Mouse (Mus musculus) heart, adult 18-20 months (tissue): ENCODE measurements around the gene Rd3l. TPM values are rescaled to one million over a fixed set of nuclear protein-coding genes. Genes with fewer than 3 reads are reported as not detected.

Experiments used
- DNase-seq, 2 experiments: peaks; one replicate each; pipeline ENCODE4 v3.0.0; 2021 to 2022; ENCODE audit warnings: mixed read lengths in 1 of 2
- total RNA-seq, 2 experiments: library from RNA; stranded (reverse); gene quantifications; 2 replicates each; pipeline ENCODE4 v1.2.3; 2021

Rd3l gene
- total RNA-seq, 2 experiments from 2014 or later, result 0.30 to 0.49 TPM

DNA sequence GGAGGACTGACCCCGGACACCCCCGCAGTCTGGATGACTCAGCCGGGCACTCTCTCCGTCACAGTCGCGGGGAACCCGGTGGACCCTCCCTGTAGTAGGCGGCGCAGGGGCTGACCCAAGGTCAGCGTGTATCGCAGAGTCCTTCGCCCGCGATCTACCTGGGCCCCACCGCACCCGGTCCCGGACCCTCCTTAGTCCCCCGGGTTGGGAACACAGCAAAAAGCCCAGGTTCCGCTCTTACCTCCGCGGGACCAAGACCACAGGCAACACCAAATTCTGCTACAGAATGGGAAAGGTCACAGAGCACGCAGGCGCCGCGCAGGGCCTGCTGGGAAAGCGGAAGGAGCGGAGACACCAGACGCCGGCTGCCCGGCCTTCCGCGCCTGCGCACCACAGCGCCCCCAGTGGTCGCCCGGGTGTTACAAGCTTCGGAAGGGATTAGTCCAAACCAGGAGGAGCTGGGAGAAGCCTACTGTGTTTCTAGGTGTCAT is 14.4 kb downstream of the Rd3l start, which contains the start of gene Atp5mpl:
Gene Atp5mpl (minus strand): TSS at position 295 of the 491 bp plus-strand sequence.
- DNase-seq, result peak; percentile 95 to 99

DNA sequence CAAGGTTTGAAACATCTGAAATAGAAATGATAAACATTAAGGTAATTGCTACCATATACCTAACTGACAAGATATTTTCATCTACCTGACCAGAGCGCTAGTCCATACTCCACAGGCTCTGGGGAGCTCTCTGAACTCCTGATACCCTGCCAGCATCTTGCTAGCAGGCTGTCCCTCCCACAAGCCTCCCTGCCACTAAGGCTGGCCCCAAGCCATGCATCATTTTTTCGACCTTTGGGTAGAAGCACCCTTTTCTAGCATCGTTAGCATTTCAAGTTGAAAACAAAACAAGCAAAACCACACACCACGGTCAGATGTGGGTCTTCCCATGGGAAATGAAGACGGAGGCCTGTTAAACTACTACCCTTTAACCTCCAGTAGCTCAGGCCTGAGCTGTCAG is 17.8 kb downstream of the Rd3l start:
- no peak for DNase-seq

DNA sequence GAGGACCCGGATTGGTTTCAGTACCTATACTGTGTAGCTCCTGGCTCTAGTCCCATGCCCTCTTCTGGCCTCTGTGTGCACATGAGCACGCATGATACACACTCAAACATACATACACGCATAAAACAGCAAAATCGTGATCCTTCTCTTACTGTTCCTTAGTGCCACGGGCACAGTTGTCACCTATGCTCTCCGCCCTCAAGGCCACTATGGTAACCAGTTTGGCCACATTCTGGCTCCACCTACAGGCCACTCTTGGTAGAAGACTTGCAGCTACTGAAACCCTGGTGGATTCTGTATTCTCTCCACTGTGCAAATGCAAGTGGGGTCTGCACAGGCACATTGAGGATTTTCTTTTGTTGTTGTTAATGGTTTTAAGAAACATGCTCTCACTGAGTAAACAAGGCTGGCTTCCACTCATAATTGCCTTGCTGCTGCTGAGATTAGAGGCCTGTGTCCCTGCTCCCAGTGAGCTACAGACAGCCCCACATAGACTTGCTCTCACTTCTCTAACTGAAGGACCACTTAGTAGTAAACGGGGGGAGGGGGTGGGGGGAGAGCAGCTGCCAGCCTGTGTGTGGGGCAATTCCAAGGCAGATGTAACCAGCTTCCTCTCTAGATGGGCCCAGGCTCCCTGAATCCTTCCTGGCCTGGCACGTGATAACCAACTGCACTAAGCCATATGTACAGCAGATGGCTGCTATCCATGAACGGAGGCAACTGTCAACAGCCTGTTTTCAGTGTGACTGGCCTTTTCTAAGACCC is 22.8 kb downstream of the Rd3l start:
- peak; percentile 67 to 90 for DNase-seq

DNA sequence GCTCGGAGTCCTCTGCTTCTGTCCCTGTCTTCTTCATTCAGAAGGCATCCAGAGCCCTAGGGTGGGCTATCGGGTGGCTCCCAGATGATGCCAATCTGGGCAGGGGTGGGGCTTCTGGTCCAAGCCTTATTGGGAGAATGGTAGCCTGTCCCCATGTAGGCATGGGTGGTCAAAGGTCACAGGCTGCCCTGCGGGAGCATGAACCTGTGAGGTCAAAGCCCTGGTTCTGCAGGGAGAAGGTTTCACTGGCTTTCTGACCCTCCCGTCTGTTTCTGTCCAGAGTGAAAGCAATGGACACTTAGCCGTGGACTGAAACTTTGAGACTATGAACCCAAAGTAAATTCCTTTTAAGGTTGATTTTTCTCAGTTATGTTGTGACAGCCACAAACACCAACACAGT is 24.9 kb downstream of the Rd3l start:
- DNase-seq, result no peak

DNA sequence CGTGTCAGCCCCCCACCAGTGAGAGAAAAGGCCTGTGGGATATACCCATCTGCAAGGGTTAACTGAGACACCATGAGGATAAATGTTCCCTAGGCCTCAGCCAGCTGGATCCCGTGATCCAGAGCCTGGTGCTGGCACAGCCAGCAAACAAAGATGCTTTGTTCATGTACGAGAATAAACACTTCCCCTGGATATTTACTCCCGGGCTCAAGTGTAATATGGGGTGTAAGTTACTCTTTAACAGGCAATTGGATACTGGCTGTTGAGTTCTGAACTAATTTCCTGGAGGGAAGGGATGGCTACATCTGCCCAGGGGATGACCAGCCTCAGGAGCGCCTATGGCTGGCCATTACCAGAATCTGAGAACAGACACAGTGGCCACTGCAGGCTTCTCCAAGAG is 29.4 kb downstream of the Rd3l start:
- no peak for DNase-seq

DNA sequence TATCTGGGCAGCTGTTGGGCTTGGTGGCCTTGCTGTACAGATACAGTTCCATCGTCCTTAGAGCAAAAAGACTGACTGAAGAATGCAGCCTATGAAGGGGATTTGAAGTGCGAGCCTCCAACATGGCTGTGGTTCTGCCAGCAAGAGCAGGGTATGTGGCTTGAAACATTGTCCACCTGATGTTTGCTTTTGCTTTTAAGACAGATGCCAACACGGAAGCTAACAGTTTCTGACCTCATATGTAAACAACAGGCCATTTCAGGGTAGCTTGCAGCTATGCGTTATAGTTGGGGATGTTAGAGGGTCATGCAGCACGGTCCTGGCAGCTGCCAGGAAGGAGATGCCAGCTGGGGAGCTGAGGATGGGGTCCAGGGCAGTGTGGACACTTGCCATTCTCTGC is 30.6 kb downstream of the Rd3l start:
- DNase-seq, result no peak

DNA sequence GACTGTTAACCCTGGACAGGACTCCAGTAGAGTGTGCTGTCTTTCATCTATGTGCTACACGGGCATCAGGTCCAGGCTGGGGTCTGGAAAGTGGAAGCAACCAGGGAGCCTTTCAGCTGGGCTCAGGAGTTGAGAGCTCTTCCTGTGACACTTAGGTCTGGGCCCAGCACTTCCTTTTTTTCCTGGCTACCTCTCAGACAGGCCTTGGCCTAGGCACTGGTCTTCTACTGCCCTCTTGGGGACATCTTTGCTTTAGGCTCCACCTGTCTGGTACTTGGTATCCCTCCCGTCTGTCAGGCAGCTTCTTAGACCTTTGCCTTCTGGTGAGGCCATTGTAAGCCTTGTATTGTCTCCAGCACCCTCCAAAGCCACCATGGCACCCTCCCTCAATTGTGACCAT is 34.4 kb downstream of the Rd3l start:
- peak; percentile 80 to 87 for DNase-seq

DNA sequence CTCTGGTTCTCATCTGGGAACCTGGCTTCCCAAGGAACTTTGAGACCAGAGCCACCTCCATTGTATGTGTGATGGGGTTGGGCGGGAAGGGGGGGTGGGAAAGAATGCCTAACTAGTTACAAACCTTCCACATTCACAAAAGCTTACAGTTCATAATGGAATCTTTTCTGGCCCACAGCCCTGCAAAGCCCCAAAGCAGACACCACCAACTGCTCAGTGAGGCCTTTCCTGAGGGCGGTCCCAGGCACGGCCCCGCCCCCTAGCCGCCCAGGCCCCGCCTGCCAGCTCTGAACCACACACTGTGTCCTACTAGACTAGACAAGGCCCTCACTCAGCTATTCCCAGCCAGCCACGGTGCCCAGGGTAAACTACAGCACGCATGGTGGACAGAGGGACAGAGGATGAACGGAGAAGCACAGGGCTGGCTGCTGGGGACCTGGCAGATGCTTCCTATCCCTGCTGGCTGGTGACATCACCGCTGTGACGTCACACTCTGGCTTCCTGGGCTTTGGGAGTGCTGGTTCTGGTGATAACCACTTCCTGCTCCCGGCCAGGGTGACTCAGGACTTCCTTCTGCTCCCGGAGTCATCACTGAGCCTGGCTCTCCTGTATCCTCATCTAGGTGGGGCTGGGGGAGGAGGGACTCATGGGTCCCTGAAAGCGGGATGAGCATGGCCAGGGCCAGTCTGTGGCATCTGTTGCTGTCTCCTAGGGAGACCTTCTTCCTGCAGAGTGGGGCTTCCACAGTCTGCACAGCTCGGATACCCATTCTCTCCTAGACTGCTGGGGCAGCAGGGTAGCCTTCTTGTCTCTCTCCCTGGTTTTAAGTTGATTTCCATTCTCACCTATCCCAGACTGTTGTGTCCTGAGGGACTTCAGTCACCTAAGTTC is 35.1 kb downstream of the Rd3l start:
- peak in 1 of 2 experiments; percentile 36 for DNase-seq

DNA sequence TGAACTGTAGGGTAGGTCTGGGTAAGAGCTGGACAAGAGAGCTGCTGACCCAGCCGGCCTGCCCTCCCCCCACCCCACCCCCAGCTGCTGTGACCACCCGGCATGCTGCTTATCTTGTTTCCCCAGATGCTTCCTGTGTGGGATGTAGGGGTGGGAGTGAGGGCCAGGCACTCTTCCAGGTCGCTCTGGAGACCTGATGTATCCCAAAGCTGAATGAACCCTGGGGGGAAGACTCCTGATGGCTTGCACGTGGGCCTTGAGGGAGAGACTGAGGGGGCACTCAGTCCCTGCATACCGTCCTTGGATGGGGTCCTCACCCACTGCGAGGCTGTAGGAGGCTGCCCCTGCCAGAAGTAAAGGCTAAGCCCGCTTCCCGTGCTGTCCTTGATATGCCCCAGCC is 36.0 kb downstream of the Rd3l start:
- DNase-seq, result peak; percentile 66 to 88

DNA sequence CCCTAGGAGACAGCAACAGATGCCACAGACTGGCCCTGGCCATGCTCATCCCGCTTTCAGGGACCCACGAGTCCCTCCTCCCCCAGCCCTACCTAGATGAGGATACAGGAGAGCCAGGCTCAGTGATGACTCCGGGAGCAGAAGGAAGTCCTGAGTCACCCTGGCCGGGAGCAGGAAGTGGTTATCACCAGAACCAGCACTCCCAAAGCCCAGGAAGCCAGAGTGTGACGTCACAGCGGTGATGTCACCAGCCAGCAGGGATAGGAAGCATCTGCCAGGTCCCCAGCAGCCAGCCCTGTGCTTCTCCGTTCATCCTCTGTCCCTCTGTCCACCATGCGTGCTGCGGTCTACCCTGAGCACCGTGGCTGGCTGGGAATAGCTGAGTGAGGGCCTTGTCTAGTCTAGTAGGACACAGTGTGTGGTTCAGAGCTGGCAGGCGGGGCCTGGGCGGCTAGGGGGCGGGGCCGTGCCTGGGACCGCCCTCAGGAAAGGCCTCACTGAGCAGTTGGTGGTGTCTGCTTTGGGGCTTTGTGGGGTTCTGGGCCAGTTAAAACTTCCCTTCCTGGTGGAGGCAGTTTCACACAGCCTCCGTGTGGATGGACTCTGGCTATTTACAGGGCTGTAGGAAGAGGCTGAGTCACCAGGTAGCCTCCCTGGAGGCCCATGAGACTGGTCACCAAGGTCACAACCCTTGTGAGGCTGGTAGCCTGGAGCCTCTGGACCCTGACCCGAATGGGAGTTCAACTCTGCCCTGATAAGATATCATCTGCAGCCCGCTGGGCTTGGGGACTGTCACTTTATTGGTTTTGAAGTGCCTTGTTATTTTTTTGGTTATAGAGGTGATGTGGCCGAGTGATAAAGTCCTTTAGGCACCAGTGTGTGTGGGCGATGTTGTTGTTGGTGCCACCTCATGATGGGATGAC is 36.8 kb downstream of the Rd3l start:
- peak; percentile 41 to 60 for DNase-seq

DNA sequence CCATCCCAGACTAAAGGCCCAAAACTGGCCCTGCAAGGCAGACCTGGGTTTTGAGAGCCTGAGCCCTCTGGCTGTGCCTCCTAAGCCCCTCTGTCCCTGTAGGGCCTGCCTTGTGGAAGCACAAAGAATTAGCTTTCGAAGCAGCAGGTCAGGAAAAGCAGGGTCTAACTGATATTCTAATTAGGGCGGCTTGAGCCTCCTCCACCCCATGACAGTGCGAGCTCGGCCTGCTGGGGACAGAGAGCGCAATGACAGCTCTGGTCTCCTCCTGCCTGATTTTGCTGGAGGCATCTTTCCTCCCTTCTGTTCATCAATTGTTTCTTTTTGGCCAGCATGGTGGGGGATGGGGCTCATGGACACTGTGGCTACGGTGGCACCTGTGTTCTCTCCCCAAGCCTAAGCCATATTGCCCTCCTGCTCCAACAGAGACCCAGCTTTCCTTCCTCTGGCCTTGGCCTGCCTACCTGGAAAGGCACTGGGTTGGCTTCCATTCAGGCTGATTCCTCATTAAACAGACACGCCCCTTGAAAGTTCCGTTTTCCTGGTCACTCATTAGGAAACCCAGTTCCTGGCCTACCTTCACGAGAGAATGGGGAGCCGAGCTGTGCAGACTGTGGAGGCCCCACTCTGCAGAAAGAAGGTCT is 37.6 kb downstream of the Rd3l start:
- DNase-seq, result peak; percentile 39 to 66

DNA sequence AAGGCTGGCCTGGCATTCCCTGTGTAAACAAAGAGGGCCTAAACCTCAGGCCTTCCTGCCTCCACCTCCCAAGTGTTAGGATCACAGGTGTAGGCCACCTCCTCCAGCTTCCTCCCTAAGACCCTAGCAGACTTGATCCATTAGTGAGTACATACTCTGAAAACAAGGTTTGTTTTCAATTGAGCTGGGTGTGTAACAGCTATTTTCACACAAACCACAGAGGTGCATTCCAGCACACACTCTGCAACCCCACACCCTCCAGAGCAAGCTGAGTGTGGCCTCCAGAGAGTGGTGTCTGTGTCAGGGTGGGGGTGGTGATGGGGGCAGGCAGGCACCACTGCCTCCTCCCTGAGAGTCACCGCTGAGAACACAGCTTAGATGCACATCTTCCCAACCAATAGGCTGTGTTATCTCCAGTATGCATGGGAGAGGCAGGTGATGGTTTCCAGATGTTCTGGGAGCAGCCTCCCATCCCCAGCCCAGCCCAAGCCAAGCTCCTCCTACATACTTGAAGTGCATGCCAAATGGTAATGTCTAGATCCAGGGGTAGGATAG is 42.4 kb downstream of the Rd3l start:
- no peak for DNase-seq

DNA sequence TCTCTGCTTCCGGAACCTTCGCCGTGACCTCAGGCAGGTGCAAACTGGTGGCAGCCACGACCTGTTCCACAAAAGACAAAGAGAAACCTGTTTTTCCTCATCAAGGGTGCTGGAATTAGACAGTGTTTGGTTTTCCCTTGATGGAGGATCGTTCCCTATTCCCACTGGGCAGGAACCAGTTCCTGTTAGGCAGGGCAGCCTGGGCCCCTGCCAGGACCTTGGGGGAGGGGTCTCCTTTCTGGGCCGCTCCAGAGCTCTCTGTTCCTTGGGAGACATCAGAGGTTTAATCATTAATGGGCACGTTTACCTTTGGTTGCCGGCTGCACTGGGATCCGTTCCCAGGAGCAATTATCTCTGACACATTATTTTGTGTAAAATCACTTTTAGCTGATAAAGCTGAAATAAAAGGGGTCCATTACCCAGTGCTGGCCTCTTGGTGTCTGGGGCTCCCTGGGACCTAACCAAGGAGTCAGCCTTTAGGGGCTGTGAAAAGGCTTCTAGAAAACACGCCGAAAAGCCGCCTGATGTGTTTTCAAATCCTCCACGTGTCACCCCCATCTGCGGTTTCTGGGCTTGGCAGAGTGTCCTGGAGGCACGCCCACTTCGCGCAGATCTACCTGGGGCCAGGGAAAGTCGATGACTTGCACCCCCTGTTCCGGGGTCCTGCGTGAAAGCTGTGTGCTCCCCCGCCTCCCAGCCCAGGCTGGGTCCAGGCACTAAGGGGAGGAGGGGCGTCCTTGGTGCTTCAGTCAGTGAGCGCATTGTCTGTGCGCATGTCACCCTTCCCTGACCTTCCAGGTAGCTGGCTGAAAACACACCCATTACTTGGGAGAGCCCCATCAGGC is 44.2 kb downstream of the Rd3l start:
- peak; percentile 51 to 55 for DNase-seq

DNA sequence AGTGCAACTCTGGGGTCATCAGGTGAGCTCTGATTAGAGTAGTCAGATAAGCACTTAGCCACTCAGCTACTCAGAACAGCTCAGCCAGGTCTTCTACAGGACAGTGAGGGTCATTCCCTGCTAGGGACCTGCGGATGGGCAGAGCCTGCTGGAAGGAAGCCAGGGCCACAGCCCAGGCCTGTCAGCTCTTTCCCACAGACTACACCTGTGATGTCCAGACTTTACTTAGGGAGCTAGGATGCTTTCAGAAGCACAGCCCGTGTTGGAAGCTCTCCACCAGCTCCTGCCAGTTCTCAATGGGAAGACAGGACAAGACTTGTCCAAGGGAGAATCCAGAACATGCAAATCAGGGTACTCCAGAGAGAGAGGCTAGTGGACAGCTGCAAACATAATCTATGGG is 47.1 kb downstream of the Rd3l start:
- no peak for DNase-seq

DNA sequence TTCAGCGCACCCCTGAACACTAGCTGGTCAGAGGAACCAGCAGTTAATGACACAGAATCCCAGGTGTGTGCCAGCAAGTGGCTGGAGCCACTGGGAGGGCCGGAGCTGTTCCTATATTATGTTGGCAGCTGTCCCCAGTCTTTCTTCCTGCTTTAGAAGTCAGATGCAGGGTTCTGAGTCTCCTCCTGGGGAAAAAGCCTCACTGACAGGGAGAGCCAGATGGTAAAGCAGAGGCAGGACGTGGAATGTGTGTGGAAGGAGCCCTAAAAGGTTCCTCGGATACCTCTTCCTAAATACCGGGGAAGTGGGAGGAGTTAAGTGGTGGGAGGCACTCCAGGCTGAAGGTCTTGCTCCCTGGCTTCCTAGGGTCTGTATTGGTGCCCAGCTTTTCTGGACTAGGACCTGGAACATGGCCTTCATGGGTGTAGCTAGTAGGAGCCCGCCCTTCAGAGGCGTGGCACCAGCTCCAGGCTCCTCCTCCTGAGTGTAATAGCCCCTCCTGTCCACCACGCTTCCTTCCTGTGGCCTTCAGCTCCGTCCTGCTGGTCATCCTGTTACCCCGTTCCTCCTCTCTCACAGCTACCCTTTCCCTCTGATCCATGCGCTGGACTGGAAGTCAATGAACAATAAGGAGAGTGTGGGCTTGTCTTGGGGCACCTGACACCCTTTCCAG is 47.9 kb downstream of the Rd3l start:
- DNase-seq, result peak; percentile 49 to 79

DNA sequence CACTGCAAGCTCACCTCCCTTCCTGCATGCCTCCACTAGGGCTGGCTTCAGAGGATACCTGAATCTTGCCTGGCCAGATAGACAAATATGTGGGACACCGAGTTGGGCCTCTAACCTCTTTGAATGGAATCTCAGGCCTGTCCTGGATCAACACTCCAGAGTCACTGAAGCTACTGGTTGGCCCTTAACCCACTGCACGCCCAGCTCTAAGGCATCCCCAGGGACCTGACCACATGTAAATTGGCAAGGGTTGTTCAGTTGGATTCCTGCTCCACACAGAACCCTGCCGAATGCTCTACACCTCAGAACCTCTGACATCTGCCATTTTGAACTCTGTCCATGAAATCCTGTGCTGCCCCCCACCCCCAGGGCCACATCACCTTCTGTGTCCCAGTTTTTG is 48.6 kb downstream of the Rd3l start:
- DNase-seq, result no peak

DNA sequence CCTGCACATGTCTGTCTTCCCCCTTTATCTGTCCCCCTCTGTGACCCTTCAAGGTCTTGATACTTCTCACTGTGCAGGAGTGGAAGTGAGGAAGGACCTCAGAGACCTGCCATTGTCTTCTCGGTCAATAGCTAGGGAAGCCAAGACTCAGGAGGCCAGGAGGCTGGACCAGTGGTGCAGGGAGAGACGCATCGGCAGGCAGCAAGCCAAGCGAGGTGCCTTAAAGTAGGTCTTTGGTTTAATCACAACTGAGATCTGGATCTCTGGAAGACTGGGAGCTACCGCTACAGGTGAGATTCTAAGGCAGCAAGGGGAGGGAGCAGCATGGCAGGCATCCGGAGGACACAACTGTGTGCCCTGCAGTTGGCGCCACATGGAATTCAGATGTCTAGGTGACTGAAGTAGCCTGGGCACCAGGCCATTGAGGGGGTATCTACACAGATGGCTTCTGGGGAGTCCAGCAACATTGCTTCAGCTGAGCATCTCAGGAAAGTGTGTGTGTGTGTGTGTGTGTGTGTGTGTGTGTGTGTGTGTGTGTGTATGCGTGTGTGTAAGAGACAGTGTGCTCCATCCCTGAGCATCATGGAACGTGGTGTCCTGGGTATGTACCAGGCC is 49.6 kb downstream of the Rd3l start:
- DNase-seq, result no peak
